Mouse (Mus musculus): ENCODE measurements at regions not wholly inside any gene's neighbourhood (a gene's known extent, or its start where the extent isn't known, plus 50 kb on each side); places are given as distances from the start of the nearest gene placed in this dataset.

DNA sequence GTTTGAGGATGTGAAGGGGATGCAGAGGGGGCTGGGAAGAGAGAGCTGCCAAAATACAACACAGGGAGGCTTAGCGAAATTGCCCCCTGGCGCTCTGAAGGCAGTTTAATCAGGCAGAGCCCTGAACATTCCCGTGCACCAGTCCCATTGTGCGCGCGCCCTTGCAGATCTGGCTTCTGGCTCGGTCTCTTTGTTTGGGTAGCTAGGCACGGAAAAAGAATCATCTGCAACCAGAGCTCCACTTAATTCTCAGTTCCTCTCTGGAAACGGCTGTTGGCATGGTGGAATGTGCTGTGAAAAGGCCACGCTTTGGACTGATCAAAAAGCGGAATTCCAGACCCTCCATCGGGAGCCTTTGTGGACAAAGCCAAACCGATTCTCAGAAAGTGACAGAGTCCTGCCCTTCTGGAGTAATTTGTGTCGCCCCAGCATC is 55.6 kb upstream of the Rad23b start:
- no peak for TF ChIP-seq POLR2A (IDR thresholded peaks at IDR 0.05; ENCODE audit: insufficient read depth, low read length)
- no peak for TF ChIP-seq CTCF (IDR thresholded peaks at IDR 0.05; ENCODE audit: low read depth, low read length)

Data from ES-Bruce4 (cell line).